Mouse (Mus musculus) heart, postnatal 14 days (tissue): ENCODE measurements around the gene Umad1. TPM values are rescaled to one million over a fixed set of nuclear protein-coding genes. Genes with fewer than 3 reads are reported as not detected.

Source experiments
- DNase-seq, 2 experiments: peaks; one replicate each; pipeline ENCODE4 v3.0.0; 2021 to 2022
- intact Hi-C: fragments of 180-260 bp; cut with DNase I; formaldehyde crosslinking; loops from one replicate; pipeline ENCODE4 v1.15.1; 2025
- total RNA-seq, 2 experiments: library from RNA; stranded (reverse); gene quantifications; 2 replicates each; pipeline ENCODE4 v1.2.3; 2021

Gene Umad1
- total RNA-seq, 2 experiments from 2014 or later: 8.5 to 8.6 TPM

DNA sequence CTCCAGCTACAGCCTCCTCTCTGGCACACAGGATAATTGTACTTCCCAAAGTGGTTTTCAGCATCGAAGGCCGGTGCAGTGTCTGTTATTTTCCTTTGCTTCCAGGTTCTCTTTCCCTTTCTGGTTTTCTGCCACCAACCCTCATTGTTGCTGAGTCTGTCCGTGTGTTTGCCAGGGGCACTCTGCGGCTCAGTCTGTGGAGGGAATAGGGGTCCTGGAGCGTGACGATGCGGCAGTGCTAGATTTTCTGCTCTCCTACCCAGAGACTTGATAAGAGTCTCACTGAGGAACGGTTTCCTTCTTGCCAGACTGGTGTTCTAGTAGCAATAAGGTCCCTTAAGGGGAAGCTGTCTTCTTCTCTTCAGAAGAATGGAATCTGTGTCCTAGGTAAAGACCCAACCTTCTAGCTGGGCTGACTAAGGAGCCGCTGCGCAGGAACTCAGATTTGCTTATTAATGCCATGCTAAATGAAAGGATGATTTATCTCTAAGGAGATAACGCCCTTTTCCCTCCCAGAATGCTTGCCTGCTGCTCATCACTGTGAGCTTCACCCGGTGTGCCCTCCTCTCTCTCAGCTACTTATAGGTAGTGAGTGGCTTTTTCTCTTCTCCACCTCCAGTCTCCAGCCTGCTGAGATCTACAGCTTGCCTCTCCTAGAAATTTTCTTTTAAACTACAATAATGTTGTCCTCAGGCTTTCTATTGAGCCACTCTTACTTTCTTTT is 105.1 kb downstream of the Umad1 start:
- intact Hi-C loops: no loop called here
- DNase-seq: no peak

DNA sequence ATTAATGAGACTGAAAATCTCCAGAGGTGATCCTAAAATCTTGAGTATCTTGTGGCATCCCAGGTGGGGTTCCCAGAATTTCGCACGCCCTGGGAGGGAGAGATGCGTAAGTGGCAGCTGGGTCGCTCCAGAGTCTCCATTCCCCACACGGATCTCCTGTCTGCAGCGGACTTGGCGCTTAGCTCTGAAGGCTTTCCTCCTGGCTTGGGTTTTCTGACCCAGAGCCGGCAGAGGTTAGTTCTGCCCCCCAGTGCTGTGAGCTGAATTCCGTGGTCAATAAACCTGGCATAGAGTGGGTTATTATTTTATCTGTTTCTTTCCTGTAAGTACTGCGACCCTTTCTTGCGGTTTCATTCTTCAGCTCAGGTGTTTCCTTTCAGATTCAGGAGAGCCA is 105.7 kb downstream of the Umad1 start:
- no peak for DNase-seq
- intact Hi-C loops: no loop called here

DNA sequence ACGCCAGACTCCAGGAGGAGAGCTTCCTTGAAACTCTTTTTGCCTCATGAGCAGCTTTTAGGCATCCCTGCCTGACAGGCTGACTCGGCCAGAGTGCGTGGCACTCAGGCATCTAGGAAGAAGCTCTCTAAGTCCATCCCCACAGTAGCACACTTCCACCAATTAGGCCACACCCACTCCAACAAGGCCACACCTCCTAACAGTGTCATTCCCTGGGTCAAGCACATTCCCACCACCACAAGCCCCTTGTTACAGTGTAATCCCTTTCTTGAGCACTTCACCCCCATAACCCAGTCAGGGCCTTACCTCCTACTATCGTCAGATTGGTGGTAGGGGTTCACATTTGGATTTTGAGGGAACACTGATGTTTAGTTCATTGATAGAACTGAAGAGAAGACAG is 108.6 kb downstream of the Umad1 start:
- intact Hi-C loops: no loop called here

DNA sequence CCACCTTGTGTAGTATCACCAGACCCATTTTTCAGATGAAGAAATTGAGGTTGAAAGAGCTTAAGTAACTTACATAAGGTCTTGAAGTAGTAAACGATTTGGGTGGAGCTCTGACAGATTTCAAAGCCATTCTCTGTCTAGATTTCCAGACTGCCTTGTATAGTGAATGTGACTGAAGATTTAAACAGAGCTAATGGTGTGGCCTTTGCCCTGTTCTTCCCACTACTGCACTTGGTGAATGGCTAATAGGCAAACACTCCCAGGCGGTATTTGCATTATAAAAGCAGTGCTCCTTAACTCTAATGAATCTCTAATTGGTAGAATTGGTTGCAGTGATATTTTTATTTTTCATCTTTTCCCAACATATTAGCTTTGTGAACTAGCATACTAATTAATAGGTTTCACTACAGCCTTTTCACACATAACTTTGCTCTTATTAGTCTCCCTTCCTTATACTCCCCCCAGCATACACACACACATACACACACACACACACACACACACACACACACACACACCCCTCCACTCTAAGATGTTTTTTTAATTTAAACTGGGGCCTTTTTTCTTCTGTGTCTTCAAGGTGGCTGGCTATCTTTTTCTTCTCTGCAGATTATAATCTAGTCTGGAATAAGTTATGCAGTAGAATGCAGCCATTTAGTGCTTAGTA is 109.2 kb downstream of the Umad1 start:
- intact Hi-C loops: no loop called here
- DNase-seq: no peak

More for the DNA sequence above, 108.6 kb downstream of the Umad1 start:
- no peak for DNase-seq

DNA sequence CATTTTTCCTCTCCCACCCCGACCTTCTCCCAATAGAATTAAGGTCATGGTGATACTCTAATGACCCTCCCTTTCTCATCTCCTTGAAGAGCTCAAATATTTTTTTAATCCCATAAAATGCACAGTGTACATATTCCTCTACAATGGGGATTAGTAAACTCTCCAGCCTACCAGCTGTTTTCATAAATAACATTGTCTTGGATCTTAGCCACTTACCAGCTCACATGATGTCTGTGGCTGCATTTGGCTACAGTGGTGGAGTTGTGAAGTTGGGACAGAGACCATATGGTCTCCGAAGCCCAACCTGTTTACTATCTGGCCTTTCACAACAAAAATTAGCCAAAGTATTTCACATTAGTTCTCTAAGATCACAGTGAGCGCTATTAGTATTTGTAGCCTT is 111.5 kb downstream of the Umad1 start:
- intact Hi-C loops: no loop called here
- DNase-seq: no peak

DNA sequence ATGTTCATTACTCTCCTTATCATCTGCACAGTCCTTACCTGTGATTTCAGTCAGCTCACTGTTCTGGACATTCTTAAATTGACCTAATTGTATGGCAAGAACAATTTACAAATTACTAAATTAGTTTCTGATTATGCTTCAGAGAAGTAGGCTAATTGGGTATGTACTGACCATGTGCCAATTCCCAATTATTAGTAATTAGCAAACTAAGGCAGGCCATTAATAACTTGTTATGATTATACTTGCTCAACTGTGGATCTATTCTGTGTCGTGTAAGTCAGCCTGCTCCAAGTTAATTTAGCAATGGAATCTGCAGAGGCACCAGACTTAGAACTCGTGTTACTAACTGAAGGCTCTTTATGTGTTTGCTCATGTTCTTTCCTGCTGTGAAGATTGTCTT is 114.0 kb downstream of the Umad1 start:
- intact Hi-C loops: no loop called here
- no peak for DNase-seq

DNA sequence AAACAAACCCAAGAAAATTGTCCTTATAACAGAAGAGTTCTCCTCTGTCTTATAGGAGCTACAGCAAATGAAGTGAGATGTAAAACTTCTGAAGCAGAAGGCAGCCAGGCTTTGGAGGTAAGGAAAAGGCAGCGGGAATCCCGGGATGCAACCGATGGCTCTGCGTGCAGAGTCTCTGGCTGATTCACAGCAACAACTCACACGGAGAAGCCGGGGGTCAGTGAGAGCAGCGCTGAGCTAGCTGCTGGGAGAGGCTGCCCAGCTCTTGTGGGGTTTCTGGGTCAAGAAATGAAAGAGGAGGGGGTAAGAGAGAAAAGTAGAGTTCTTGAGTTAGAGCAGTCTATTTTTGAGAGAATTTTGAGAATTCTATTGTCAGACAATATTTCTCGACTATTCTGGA is 114.8 kb downstream of the Umad1 start:
- DNase-seq: no peak
- intact Hi-C loops: no loop called here

DNA sequence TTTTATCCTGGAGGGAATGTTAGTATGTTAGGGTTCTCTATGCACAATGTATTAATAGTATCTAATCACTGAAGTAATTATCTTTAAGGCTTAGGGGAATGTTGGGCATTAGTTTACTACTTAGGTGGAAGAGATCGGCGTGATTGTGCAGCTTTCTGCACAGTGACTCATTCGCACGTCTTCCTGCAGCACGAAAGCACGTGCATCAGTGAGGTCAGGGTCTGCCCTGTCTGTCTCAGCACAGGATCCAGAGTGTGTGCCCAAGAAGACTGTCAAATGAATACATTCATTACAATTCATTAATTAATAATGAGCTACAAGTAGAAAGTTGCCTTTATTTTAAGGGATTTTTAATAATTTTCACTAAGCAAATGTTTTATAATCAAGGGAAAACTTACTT is 115.2 kb downstream of the Umad1 start:
- intact Hi-C loops: no loop called here
- no peak for DNase-seq

DNA sequence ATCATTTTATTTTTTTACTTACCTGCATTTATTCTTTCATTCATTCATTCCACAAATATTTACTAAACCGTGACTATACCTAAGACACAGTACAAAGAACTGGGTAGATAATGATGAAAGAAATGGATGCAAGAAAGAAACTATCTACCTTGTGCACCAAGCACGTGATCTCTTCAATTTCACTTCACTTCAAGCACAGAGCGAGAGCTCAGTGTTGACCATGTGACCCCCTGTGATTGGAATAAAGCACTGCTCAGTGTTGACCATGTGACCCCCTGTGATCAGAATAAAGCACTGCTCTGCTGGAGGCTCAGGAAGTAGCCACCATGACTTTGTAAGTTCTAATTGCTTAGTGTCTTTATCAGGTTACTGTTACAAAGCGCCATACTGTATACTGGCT is 115.6 kb downstream of the Umad1 start:
- intact Hi-C loops: no loop called here
- DNase-seq: no peak

DNA sequence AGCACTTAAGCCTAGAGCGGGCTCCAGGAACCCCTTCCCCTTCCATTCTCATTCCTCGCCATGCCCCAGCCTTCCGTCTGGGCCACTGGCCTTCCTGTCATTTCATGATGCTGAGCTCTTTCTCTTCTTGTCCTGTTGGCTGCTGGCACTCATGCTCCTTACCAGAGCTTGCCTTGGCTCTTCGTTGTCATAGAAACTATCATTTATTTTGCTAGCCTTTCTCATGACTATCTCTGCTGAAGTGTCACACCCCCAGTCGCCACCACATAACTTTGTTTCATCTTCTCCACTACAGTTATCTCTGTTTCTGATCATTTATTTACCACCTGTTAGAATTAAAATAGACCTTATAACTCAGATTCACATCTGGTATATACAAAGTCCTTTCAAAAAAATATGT is 117.3 kb downstream of the Umad1 start:
- intact Hi-C loops: no loop called here
- no peak for DNase-seq

DNA sequence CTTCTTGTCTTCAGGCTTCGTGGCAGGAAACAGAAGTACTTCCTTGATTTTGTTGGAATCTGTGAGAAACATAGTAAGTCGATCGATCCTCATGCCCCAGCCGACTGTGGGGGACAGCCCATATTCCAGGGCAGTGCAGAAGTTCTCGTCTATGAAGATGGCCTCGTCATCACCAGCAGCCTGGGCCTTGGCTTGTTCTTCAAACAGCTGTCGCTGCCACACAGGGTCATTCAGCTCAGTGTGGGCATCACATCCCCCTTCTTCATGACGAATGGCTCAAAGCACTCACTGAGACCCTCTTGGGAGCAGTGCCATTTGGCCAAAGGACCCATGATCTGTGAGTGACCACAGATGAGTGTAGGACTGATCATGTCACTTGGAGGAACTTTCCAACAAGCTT is 118.6 kb downstream of the Umad1 start:
- intact Hi-C loops: no loop called here
- DNase-seq: no peak

DNA sequence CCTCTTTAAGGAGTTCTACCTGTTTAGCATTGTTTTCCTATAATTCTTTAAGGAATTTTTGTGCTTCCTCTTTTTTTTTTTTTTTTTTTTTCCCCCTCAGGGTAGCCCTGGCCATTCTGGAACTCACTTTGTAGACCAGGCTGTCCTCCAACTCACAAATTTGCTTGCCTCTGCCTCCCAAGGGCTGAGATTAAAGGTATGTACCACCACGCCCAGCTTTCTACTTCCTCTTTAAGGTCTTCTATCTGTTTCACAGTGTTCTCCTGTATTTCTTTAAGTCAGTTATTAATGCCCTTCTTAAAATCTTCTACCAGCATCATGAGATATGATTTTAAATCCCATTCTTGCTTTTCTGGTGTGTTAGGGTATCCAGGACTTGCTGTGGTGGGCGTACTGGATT is 130.2 kb downstream of the Umad1 start:
- intact Hi-C loops: no loop called here
- DNase-seq: no peak

DNA sequence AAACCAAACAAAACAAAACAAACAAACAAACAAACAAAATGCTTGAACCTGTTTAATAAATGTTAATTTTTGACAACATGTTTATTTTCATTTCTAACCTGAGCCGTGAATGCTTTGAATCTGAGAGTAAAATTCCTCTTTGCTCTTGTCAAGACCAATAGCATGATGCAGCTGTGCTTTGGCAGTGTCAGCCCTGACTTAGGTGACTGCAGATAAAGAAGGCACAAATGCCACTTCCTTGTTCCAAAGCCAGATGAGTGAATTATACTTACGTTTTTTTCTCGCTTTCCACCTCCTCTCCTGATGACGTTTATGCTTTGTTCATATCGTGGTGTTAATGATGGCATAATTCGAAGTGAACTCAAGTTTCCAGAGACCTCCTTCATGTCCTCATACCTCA is 131.2 kb downstream of the Umad1 start:
- intact Hi-C loops: no loop called here
- no peak for DNase-seq

DNA sequence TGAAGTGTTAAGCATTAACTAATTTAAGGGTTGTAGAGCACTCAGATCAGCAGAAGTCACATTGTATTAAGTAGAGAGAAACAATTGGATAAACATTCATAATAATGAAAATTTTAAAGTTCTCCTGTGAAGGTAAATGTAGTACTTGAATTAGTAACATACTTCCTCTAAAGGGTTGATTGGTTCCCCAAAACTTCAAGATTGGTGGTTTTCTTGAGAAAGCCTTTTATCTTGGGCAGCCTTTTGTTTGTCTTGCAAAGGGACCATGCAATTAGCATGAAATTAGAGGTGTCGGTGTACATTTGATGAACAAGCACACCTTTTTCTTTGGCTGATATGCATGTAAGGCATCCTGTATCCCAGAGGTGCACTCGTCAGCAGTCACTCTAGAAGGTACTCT is 131.8 kb downstream of the Umad1 start:
- intact Hi-C loops: no loop called here
- DNase-seq: no peak

DNA sequence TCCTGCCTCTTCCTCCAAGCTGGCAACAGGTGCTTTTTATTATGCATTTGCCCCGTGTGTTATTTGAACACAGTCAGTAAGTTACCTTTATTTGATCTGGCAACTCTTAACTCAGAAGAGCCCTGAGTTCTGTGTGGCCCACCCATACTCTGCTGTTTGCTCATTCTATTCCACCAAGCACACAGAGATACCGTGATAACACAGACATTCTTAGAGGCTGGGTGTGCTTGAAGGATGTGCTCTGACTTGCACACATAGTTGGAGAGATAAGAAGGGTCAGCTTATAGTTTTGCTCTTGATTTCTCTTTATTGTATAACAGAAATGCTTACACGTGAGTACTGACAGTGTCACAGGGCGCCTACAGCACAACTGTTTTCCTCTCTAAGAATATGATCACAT is 133.9 kb downstream of the Umad1 start:
- no peak for DNase-seq
- intact Hi-C loops: no loop called here

DNA sequence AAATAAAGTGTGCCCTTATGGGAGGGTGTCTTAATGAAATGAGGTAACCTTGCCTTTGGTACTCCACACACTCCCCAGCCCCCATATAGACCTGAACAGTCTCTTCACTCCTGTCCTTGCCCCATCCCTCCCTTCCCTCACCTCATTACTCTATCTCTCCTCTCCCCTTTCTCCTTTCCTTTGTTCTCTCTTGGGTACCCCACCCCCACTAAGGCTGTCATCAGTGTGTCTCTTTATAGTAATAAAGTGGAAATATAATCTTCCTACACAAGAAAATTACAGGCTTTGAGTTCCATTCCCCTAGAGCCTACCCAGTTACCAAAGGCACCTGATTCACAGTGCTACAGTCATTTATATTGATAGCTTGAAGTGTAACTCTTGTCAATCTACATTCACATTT is 135.0 kb downstream of the Umad1 start:
- intact Hi-C loops: no loop called here
- no peak for DNase-seq

DNA sequence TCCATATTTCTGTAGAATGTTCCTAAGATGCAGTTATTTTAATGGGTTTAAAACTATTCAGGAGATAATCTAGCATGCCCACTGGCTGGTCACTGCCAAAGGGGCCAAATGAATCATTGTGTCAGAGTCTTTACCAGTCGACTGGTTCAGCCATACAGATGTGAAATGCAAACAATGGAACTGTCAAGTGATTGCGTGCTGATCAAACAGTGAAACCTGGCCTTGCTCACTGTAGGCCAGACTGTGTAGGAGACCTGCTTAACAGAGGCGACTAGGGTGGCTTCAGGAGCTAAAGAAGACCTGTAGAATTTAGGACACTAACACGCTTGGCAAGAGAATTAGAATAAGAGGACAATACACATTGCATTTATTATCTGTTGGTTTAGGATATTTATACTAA is 136.0 kb downstream of the Umad1 start:
- intact Hi-C loops: no loop called here
- no peak for DNase-seq

DNA sequence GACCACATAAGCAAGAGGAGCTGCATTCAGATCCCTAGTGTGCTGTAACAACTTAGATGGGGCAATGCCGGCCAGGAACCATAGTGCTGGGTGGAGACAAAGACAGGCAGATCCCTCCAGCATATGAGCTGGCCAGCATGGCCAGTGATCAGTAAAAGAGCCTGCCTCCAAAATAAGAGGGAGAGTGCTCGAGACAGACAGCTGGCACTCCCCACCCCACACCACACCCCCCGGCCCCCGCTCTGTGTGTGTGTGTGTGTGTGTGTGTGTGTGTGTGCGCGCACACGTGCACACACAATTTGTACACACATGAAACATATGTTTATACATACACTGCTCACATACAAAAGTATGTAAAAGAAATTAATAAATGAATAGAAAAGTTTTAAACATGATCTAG is 138.2 kb downstream of the Umad1 start:
- intact Hi-C loops: no loop called here
- DNase-seq: no peak

DNA sequence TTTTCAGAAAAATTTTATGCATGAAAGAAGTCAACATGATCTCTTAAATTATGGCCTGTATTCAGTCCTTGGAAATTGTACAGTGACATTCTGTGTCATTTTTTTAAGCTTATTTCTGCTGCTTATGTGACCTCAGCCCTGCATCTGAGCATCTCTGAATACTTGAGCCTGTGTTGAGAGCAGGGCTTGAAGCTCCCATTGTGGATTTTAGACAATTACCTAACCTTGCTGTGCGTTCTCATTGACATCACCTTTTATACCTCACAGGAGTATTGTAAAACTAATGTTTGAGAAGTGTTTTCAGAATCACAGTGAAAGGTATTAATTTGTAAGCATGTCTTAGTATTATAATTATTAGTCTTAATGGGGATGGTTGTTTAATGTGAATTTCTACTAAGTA is 140.6 kb downstream of the Umad1 start:
- DNase-seq: no peak
- intact Hi-C loops: loop anchor here (5.0 kb wide), 1 partner anchor 62 kb away; no protein-coding TSS in a partner anchor

DNA sequence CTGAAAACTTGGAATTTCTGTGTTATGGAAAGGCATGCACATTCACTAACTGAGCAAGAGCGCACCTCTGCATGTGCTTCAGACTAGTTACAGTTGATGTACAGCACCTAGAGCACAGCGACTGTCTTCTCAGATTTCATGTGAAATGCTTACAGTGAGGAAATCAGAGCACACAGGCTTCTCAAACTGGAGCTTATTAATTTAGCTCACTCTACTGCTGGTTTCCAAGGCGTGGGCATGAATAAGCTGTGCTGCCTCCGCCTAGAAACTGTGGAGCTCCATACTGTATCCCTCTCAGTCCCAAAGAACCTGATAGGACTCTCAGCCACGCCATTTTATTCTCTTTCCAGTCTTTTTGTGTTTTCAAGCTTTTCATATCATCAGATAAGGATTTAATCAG is 144.0 kb downstream of the Umad1 start:
- intact Hi-C loops: loop anchor here (5.0 kb wide), 1 partner anchor 66 kb away; no protein-coding TSS in a partner anchor
- no peak for DNase-seq

DNA sequence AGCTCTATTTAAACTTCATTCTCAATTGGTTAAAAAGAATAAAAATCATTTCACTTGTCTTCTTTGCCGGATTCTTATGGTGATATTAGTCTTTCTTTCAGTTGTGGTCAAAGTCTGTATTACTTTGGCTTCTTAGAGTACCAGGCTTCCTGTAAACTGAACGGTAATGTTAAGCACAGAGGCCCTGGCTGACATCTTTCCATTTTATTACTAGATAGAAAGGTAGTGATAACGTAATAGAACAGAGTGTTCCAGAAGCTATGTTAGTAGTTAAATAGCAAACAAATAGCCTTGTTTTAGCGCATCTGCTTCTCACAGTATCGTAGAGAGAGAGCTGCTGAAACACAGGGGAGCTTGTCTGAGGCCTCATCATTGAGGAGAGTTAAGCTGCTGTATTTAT is 146.8 kb downstream of the Umad1 start:
- intact Hi-C loops: no loop called here
- DNase-seq: no peak

DNA sequence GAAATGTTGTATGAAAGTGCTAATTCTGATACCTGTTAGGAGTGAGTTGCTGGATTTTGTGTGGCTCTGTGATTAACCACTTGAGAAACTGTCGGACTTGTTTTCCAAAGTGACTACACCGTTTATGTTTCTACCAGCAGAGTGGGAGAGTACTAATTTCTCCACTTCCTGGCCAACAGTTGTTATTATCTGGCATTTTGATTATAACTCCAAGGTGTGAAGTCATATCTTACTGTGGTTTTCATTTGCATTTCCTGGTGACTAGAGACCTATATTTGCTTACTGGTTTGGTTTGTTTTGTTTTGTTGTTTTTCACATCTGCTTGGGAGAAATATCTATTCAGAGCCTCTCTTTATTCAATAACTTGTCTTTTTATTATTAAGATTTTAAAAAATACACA is 149.2 kb downstream of the Umad1 start:
- intact Hi-C loops: no loop called here
- DNase-seq: no peak

DNA sequence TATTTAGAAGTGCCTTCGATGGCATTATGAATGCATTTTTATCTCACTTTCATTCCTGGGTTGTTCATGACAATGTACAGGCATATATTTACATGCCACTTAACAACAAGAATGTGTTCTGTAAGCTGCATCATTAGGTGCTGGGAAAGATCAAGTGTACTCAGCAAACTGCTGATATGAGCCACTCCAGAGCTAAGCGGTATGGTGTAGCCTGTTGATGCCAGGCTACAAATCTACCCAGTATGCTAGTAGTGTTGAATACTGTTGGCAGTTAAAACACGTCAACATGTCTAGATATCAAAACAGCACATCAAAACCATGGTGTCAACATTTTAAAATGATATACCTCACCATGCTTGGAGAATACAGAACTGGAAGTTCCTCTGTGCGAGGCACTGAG is 150.8 kb downstream of the Umad1 start:
- intact Hi-C loops: no loop called here
- no peak for DNase-seq
